Mouse (Mus musculus) mesoderm, embryonic 11.5 days (tissue): Measurements from ENCODE around the gene H2al1m.
"Not testable (repeated sequence)": the region's sequence is repeated elsewhere in the genome, so short reads cannot be mapped to it uniquely, and the experiment has no call there.

Experiments
- DNase-seq: peaks from one replicate; pipeline ENCODE4 v3.0.0-alpha.2; 2012; ENCODE audit warnings: low read depth, low spot score

Gene H2al1m

DNA sequence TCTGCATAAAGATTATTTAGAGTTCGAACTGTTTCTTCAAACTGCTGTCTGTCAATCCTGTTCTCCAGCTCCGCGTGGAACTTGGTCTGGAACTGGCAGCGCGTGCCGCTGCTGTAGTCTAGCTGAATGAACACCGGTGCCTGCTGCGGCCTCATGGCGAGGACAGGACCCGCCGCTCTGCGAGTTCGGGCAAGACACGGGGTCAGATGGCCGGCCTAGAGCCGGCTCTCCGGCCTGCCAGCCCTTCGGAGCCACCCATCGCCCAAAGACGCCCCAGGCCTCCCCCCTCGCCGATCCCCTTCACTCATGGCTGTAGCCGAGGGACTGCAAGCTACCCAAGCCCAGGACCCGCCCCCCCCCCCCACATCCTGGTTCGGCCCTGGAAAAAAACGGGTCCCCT is 44.4 kb downstream of the H2al1m start:
- DNase-seq: not testable (repeated sequence)

DNA sequence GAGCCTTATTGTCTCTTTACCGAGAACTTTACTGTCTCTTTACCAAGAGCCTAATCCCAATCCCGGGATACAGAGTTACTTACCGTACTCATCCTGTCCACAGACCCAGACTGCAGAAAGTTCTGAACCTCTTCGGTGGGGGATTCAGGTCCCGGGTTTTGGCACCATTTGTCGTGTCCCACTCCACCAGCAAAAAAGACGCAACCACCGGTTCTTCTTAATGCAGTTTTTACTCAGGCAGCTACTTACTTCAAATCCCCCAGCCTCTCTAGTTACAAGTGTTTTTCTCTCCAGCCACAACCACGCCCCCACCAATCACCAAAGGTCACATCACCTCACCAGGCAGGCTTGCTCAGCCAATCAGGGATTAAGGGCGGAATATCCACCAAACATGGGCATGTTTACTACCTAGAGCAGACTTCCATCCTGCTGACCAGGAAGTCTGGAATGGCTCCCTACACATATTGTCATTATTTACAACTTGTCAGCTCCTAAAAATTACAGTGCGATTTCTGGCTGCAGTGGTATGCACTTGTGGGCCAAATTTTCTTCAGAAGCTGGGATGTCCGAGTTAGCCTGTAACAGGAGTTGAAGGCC is 48.9 kb downstream of the H2al1m start:
- not testable (repeated sequence) for DNase-seq

DNA sequence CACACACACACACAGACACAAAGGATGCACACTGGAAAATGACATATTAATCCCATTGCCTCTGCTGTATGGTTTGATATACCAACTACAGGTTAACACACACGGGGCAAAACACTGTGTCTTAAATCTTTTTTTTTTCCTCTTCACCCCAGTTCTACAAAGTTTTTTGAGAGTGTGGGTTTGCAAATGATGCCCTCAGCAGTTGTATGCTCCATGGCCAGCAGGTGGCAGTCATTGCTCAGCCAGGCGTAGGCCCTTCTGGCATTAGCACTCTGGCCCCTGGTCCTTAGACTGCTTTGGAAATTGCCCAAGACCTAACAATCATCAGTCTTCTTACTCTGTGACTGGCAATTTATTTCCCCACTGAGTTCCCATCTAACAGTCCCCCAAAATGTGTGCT is 49.5 kb downstream of the H2al1m start:
- not testable (repeated sequence) for DNase-seq
